Mouse (Mus musculus): ENCODE measurements around the gene Suclg2.

DNA sequence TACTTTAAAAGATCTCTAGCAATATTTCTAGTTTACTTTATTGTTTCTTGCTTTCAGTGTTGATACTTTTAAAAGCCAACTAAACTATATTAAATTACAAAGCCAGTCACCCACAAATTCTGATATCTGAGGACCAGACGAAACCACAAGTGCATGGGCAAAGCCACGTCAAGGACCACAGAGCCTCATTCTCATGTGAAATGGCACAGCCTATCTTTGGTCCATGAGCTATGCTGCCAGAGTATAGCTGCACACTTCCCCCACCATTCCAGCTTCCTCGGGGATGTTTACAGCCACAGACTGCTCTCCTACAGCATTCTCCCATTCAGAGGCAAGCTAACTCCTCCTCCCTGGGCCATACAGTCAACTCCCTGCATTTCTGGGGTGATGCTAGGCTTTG lies 136.7 kb downstream of the Suclg2 start:
- no peak for TF ChIP-seq TAL1 (IDR thresholded peaks at IDR 0.05; ENCODE audit: low read length)
- TF ChIP-seq GATA1 (IDR thresholded peaks at IDR 0.05; ENCODE audit: low read length), result no peak

Measured in erythroblast, embryonic 14.5 days (primary cell).